Mouse (Mus musculus): ENCODE results near the gene Nid1.
"Not testable (repeated sequence)": the region's sequence is repeated elsewhere in the genome, so short reads cannot be mapped to it uniquely, and the experiment has no call there.

Nid1 gene

DNA sequence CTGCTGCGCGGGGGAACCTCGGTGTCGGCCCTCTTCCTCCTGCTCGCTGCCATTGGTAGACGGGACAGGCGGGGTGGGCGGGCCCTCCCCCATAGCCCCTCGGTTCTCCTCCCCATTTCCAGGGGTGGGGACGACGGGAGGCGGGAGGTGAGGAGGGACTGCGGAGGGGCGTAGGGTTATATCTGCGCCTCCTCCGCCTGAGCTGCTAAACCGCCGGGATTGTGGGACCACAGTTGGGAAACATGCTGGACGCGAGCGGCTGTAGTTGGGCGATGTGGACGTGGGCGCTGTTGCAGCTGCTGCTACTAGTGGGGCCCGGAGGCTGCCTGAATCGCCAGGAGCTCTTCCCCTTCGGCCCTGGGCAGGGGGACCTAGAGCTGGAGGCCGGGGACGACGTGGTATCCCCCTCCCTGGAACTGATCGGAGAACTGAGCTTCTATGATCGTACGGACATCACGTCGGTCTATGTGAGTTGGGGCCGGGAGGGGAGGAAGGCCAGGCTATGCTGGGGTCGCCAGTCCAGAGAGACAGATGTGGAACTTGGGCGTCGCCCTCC lies at the start of gene Nid1:
TSS of gene Nid1 (plus strand) at position 92 of the 556 bp plus-strand sequence.
- not testable (repeated sequence) for DNase-seq (ENCODE audit: low read depth)

DNA sequence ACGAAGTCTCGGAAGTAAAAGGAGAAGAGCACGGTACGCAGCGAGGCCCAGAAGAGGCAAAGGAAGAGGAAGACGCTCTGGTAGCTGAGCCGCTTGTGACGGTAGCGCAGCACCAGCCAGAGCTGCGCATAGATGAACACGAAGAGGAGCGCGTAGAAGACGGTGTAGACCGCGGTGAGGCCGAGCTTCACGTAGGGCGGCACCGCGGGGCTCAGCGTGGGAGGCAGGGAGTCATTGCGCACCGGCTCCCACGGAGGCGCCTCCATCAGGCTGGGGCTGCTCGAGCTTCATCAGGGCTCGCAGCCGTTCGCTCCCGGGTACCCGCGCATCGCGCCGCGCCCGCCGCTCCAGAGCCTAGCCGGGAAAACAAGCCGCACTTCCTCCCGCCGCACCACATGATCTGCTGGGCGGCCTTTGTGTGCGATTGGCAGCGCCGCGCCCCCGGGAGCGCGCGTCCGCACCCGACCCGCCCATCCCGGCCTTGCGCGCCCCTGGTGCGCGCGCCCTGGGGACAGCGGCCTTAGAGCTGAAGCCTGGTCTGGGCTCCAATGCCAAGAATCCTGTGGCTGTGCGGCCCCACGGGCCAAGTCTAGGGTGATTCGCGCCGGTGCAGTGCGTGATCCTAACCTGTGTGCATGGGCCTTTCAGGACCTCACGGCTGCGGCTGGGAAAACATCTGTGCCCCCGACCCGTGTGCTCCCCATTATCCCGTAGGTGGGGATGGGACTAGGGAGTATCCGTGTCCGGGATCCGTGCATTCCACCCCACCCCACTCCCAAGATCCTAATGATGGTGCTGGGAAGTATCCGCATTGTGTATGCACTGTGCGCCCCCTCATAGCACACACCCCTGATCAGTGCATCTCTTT lies 43.9 kb upstream of the Nid1 start, which contains the start of gene Gpr137b:
TSS of gene Gpr137b (minus strand) at position 787 of the 868 bp plus-strand sequence.
- DNase-seq (ENCODE audit: low read depth) = not testable (repeated sequence)

DNA sequence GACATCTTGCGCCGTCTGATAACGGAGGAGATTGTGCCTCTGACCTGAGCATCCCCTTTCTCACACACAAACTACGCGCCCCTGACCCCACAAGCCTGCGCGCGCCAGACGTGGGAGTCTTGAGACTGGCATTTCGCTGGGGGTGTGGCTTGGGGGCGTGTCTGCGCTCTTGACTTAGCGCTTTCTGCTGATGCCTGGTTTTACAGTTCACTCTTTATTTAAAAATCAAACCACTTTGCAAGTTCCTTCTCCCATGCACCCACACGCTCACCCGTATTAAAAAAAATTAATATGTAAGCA lies 43.3 kb upstream of the Nid1 start:
- DNase-seq (ENCODE audit: low read depth) = not testable (repeated sequence)

DNA sequence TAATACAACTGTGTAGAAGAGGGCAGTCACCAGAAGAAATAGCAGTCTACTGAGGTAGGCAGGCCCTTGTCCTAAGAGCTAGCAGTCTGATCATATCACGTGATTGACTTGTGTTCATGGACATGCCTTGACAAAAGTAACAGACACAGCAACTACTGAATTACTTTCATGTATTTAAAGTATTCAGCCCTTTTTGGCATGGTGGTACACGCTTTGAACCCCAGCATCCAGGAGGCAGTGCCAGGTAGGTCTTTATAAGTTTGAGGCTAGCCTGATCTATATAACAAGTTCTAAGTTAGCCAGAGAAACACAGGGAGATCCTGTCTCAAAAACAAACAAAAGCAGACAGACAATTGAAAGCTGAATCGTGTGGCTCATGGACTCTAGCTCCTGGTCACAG lies 36.5 kb upstream of the Nid1 start:
- DNase-seq (ENCODE audit: low read depth) = not testable (repeated sequence)

DNA sequence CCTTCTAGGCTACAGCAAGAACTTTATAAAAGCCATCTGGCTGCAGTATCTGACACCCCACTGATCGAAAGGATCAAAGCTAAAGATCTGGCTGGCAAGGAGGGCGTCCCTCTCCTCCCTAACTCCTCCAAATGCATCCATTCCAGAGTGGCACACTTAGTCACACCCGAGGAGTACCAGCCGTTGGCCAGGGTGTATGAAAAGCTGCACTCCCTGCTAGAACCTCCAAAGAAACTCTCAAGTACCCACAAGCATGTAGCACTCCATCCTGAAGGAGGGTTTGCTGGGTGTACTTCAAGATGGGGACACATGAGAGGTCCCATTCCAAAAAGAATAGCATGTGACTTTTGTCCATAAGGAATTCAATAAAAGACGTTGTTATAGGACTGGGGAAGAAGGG lies 34.5 kb upstream of the Nid1 start:
- not testable (repeated sequence) for DNase-seq (ENCODE audit: low read depth)

DNA sequence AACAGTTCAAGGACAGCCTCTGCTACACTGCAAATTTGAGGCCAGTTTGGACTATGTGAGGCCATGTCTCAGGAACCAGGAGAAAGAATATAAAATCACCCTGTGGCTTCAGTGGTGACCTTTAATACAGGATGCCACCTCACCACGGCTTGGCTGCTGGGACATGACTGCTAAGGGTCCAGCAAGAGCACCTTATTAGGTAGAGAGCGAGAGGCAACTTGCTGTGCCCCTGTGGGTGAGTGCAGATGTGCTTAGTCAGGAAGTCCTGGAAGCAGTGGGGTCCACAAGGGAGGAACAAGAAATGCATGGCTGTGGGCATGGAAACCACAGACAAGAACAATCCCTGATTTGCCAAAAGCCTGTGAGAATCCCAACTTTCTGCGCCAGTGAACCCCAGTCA lies 34.0 kb upstream of the Nid1 start:
- not testable (repeated sequence) for DNase-seq (ENCODE audit: low read depth)

DNA sequence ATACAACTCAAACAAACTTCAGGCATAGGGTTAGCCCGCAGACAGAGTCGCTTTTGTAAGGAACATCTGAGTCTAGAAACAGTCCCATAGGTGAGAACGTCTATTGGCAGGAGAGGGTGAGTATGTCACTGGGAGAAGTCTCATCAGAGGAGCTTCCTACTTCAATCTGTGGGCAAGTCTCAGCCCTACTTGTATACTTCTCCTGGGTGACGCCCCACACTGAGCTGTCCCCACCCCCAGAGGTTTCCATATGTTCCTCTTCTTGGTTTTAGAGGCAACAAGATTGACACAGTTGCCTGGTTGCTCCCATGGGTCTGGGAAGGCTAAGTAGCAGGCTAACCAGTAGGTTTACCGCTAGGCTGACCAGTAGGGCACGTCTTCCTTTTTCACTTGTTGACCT lies 33.5 kb upstream of the Nid1 start:
- DNase-seq (ENCODE audit: low read depth) = not testable (repeated sequence)

DNA sequence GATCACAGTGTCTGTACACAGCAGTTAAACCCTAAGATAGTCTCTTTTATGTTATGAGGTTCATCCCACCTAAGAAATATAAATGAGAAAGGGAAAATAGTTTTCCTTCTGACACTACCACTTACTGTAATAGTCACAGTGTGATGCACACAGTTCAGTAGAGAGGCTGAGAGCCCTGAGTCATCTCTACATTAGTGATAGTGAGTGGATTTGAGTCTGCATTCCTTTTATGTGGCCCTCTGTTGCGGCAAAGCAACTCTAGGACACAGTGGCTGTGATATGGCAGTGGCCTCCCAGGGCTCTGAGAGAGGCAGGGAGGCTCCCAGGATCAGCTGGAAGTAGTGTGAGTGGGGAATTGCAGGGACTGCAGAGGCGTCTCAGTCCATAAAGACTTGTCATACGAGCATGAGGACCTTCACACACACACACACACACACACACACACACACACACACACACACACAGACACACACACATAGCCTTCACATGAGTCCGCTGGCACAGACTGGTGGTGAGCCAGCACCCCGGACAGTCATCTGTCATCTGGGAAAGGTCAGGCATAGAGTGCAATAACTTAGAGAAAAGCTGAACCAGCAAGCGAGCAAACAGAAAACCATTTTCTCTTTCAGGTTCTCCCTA lies 32.7 kb upstream of the Nid1 start:
- not testable (repeated sequence) for DNase-seq (ENCODE audit: low read depth)

DNA sequence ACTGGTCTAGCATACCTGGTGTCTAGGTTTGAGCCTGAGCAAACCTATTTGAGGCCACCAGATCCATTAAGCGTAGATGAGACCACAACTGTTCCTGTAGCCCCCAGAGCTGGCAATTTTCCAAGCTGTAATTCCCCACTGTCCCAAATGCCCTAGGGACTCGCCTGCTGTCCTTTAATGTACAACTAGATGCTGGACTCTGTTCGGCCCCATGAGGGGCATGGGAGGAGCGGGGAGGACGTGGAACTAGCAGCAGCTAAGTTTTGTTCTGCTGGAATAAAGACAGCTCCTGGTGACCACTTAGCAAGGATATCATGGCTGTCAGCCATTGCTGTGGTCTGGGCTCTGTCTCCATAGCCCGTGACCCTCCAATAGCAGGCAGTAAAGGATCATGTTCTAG lies 31.8 kb upstream of the Nid1 start:
- not testable (repeated sequence) for DNase-seq (ENCODE audit: low read depth)

DNA sequence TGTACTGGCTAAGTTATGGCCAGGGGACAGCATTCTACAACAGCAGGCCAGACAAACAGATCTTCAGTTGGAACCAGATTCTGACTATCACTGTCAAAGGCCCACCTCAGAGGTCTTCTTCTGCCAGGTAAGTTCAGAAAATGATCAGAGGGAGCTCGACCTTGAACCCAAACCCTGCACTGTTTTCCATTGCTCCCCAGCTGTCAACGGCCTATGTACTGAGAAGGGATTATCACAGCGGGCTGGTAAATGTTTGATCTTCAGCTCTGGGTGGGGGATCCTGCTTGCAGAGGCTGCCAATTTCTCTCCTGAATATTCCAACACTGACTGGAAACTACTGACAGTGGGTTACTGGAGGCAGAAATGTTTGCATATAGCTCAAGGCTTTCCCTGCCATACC lies 23.1 kb upstream of the Nid1 start:
- DNase-seq (ENCODE audit: low read depth) = no peak

DNA sequence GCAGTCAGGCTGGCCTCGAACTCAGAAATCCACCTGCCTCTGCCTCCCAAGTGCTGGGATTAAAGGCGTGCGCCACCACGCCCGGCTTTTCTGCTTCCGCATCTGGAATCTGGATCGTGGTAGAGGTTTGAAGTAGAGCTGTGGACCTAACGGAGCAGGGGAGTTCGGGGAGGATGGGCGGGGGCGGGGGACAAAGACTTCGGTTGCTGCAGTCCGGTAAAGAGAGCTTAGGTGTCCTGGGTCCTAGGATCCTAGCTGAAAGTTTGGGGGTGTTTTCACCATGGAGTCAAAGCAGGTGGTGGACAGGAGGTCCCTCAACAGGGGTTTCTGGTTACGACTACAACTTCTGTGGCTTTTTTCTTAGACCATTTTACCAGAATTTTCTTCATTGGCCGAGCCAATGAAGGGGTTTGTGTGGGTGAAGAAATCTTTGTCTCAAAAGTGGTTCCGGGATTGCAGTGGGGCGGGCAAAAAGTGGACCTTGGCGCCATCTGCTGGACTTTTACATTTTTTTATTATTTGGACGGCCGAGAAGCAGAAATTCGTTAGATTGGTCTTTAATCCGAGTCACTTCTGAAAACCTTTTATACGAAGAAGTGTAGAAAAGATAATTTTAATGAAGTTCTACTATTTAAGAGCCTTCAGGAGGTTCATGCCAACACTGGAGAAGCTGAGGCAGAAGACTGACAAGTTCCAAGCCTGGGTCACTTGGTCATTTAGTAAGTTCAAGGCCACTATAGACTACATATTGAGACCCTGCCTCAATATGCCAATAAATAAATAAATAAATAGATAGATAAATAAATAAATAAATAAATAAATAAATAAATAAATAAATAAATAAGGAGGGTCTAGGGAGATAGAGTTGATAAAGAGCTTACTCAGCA lies 22.0 kb upstream of the Nid1 start:
- DNase-seq (ENCODE audit: low read depth) = peak; percentile 60

DNA sequence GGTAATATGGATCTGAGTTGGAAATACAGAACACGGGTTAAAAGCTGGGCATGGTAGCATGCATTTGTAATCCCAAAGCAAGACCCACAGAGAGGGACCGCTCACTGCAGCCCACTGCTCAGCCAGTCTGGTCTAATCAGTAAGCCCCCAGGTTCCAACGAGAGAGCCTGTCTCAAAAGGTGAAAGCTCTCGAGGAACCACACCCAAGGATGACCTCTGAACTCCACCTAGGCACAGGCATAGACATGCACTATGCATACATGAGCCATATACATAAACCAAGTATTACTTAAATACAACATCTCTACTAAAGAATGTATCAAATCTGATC lies 21.4 kb upstream of the Nid1 start:
- not testable (repeated sequence) for DNase-seq (ENCODE audit: low read depth)

DNA sequence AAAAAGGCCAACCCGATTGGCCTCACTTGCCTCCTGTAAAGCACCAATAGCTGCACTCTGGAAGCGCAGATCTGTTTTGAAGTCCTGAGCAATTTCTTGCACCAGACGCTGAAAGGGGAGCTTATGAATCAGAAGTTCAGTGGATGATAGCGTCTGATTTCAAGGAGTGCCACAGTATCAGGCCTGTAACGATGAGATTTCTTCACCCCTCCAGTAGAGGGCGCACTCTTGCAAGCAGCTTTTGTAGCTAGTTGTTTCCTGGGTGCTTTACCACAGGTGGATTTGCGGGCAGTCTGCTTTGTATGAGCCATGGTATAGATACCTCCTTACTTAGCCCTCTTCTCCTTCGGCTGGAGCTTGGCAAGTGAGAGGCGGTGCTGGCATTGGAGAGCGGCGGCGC lies 18.5 kb upstream of the Nid1 start:
- DNase-seq (ENCODE audit: low read depth) = not testable (repeated sequence)

DNA sequence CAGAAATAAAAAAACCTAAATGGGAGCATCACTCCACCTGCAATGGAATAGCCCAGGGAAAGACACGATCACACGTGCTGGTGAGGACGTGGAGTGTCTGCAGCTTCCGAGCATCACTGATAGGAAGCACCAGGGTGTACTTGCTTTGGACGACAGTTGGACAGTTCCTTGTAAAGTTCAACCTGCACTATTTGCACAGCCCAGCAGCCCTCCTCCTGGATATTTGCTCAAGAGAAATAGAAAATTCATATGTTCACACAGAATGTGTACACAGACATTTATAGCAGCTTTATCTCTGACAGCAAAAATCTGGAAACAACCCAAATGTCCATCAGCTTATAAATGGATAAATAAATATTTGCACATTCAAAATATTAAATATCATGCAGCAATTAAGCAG lies 14.1 kb upstream of the Nid1 start:
- DNase-seq (ENCODE audit: low read depth) = not testable (repeated sequence)

DNA sequence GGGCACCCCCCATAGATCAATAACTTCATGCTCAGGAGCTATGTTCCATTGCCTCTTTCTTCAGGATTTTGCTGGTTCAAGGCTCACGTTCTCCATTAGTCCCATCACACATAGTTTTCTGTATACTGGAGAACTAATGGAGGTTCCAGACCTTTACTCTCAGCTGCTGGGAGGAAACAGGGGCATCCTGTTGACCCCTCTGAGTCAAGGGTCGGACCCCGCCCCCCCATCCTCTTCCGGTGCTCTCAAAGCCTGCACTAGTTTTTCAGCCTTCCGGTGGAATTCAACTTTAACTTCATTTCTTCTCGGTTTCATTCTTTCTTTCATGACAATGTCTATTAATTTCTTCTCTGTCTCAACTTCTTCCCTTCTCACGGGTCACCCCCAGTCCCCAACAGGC lies 1.2 kb upstream of the Nid1 start:
- not testable (repeated sequence) for DNase-seq (ENCODE audit: low read depth)

DNA sequence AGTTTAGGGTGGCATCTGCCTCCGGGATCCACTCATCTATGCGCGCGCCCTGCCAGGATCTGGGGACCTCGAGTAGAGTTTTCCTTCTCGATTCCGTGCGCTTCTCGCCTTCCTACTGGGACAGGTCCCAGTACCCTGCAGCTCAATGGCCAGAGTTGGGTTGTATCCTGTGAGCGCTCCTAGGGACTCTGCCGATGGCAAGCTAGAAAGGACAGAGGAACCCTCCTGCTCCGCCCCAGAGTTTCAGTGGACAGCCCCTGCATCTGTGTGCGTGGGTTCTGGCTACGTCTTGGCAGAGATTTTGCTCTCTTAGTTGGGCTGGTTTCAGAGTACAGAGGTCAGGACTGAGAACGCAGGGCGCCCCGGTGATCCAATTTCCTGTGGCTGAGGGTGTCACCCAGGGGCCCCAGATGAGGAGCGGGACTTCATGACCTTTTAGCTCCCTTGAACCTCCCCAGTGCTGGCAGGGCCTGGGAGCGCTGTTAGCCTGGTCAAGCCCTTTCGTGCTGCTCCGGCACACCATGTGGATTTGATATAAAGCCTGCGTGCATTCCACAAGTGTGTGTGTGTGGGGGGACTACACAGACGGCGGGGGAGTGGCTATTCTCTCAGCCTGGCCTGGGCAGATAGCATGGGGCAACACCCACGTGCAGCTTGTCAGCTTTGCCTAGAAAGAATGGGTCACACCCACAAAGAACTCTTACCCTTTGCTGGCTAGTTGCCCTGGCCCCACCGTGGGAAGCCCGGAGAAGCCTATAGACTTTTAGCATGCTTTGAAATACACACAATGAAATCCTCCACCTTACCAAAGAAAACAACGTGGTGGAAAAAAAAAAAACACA lies 982 bp downstream of the Nid1 start:
- DNase-seq (ENCODE audit: low read depth) = not testable (repeated sequence)

DNA sequence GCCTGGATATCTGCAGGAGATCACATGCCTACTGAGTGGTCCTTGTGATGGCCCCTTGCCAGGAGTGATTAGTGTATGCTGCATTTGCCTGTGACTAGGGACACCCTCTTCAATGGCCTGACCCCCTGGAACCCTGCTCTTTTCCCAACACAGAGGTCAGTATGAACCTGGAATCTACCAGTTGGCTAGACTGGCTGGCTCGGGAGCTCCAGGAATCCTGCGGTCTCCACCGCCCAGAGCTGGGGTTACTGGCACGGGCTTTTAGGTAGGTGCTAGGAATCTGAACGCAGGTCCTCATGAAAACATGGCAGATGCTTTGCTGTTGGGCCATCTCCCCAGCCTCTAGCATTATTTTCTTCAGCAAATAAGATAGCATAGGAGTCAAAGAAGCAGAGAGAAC lies 8.2 kb downstream of the Nid1 start:
- not testable (repeated sequence) for DNase-seq (ENCODE audit: low read depth)

DNA sequence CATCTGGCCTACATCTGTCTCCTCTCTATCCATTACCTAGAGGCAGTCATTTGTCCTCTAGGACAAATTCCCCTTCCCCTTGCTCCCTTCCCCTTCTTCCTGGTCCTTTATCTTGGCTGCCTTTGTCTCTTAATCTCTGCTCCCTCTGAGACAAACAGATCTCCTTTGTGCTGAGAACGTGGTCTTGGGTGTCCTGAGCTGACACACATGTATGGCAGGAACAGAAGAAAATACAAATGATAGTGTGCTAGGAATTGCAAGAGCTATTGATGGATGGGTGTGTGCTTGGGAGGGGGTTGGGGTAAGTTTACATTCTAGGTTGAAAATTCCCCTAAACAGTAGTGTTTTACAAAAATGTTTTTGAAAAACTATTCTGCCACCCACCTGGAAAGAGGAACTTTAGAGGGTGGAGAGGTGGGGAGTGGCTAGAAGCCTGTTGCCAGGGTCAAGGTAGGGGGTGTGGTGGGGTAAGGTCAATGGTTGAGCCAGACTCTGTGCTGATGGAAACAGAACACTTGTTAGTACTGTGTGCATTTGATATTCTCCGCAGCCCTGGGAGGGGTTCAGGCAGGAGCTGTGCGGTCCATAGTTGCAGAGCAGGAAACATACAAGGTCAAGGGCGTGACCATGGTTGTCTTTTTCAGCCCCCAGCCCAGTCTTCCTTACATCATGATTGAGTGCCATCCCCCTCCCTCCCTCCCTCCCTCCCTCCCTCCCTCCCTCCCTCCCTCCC lies 9.5 kb downstream of the Nid1 start:
- DNase-seq (ENCODE audit: low read depth) = not testable (repeated sequence)

DNA sequence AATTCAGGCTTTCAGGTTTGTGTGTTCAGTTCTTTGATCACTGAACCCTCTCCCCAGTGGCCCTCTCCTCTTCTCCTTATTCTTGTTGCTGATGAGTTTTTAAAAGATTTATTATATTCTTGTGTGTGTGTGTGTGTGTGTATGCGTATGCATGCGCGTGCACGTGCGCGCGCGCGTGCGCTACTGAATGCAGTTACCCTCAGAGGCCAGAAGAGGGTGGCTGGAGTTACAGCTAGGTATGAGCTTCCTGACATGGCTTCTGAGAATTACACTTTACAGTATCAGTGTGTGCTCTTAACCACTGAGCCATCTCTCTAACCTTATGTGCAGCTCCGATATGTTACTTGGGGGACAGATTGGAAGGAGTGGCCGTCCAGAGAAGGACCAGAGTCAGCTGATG lies 12.6 kb downstream of the Nid1 start:
- not testable (repeated sequence) for DNase-seq (ENCODE audit: low read depth)

DNA sequence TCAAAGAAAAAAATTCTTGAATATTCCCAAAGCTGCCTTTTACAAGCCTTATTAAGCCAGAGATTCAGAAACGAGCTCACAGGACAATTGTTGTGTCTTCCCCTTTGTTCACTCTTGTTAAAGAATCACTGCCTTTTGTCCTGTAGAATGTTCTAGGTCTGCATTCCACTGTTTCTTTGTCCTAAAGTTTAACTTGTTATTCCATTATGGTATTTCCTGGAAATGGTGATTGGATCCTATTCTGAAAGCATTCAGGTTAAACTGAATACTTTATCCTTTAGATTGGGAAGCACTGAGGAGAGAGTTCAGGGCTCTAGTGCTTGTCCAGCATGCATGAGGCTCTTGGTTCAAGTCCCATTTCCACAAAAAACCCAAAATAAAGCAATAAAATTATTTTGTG lies 13.6 kb downstream of the Nid1 start:
- DNase-seq (ENCODE audit: low read depth) = not testable (repeated sequence)

DNA sequence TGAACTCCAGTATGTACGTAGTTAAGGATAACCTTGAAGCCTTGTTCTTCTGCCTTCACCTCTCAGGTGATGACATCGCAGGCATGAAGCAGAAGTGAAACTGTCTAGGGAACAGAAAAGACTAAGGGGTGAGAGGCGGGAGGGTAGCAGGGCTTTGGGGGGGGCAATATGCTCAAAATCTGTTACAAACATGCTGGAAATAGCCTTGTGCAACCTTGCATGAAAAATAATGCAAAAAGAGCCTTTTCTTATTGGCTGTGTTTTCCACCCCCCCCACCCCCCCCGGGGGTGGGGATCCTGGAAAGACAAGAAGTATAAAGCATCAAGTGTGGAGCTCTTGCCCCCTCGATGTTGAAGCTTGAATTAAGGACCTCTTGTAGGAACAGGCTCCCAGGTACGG lies 16.0 kb downstream of the Nid1 start:
- not testable (repeated sequence) for DNase-seq (ENCODE audit: low read depth)

Measured in 416B (cell line).